Mouse (Mus musculus) embryonic fibroblast, embryonic 13.5 days (primary cell): ENCODE measurements around the gene Rab6b. TPM values are rescaled to one million over a fixed set of nuclear protein-coding genes. Genes with fewer than 3 reads are reported as not detected.

Experiments used
- H3K27ac ChIP-seq: 2 replicates; pipeline ENCODE4 v1.5.1; 2012; ENCODE audit warnings: low read length, control low read depth, inconsistent platforms; ENCODE audit not compliant: insufficient read depth
- H3K4me1 ChIP-seq: 2 replicates; pipeline ENCODE4 v1.6.1; 2011; ENCODE audit warnings: low read length; ENCODE audit not compliant: control insufficient read depth, insufficient read depth
- H3K4me3 ChIP-seq: 2 replicates; pipeline ENCODE4 v1.5.1; 2011; ENCODE audit warnings: mild to moderate bottlenecking, control low read depth, low read length; ENCODE audit not compliant: insufficient read depth
- CTCF ChIP-seq: IDR thresholded peaks from 2 replicates; pipeline ENCODE4 v1.5.1; 2011; ENCODE audit warnings: mild to moderate bottlenecking, control low read depth, low read length, moderate library complexity, borderline replicate concordance; ENCODE audit not compliant: insufficient read depth
- POLR2A ChIP-seq: IDR thresholded peaks from 2 replicates; pipeline ENCODE4 v1.6.1; 2011; ENCODE audit warnings: low read depth, mild to moderate bottlenecking, control low read depth, low read length, moderate library complexity
- polyA plus RNA-seq: library from polyadenylated mRNA; stranded (reverse); fragments of >200 nt; gene quantifications from 2 replicates; pipeline ENCODE4 v1.2.4, GENCODE M21; 2011; ENCODE audit warnings: low read depth; ENCODE audit not compliant: missing spikeins, insufficient read length

Rab6b gene
- polyA plus RNA-seq, 1 experiment = 1.7 TPM

DNA sequence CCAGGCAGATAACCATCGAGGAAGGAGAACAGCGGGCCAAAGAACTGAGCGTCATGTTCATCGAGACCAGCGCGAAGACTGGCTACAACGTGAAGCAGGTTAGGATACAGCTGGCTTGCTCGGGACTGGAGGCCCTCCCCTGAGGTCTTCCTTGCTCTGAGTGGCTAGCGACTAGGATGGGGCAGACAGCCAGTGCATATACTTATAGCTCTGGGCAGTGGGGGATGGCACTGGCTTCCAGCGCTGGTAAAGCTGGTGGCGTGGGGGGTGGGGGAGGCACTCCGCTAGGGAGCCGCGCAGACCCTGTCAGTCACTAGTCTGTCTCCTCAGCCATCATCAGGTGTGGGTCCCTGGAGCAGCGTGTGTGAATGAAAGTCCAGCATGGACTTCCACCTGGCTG, 52.2 kb downstream of the Rab6b start:
- no peak for TF ChIP-seq POLR2A
- no peak for TF ChIP-seq CTCF
- no peak overlapping the region for H3K4me3 ChIP-seq
- H3K27ac ChIP-seq = no peak overlapping the region
- no peaks in the 10 kb centered on the region for H3K4me1 ChIP-seq

DNA sequence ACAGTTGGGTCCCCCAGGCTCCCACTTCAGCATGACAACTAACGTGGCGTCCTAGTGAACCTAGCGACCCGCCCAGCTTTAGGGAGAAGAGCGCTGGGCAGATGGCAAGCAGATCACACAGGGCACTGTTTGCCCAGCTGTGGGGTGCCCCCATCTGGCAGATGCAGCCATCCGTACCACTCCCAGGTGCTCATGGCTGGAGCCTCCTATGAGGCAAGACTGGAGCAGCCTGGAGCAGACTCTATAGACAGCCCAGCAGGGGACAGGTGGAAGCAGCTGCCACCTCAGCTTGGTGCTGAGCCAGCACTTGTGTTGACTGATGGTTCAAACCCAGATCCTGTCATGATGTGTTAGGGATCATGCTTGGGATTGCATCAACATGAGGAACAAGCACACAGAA, 56.5 kb downstream of the Rab6b start:
- TF ChIP-seq CTCF = no peak
- TF ChIP-seq POLR2A = no peak
- H3K4me3 ChIP-seq = no peak overlapping the region
- H3K4me1 ChIP-seq = no peaks in the 10 kb centered on the region
- H3K27ac ChIP-seq = no peak overlapping the region

DNA sequence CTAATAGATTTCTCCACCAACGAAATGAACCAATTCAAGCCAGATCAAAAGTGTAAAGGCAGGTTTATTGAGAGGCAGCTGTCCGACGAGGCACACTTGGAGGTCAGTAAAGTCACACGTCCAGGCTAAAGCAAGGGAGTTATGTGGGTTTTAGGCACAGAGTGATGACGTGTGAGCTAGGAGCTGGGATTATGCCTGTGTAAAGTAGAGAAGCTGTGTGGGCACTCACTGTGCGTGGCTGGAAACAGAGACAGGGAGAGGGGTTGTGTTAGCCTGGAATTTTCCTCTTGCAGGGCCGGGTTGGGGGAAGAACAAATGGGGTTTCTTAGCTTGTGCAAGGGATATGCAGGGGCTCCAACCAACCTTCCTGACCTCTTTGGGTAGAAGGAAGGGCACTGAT, 57.2 kb downstream of the Rab6b start:
- no peak overlapping the region for H3K27ac ChIP-seq
- TF ChIP-seq POLR2A (no peak), CTCF (no peak)
- no peaks in the 10 kb centered on the region for H3K4me1 ChIP-seq
- no peak overlapping the region for H3K4me3 ChIP-seq

DNA sequence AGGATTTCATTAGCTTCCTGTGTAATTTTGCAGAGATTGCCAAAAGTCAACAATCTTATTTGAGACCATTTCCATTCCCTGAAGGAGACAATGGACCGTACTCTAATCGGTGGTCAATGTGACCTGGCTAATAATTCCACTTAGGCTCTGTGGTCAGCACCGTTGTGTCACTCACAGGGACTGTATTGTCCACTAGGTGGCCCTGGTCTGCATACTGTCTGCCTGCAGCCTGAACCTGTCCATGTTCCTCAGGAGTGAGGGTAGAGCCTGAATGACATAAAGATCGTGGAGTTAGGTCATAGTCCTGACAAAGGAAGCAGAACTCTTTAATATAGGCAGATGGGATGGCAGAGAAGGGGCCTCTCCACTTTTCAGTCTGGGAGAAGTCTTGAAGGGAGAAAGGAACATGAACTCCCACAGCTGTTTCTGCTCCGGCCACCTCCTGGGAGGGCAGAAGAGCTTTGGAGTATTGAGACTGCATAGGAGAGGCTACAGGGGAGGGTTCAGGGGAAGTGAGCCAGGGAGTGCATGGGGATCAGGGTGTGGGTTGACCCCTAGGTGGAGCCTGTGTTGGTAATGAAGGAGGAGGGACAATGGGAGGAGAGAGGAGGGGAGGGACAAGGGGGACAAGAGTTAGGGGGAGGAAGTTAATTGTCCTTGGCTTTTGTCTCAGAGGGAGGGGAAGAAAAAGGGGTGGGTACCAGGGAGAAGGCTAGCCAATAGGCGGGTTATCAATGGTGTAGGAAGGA, 63.4 kb downstream of the Rab6b start:
- H3K4me1 ChIP-seq = no peaks in the 10 kb centered on the region
- no peak for TF ChIP-seq POLR2A
- TF ChIP-seq CTCF = peak; percentile 52; the same call in 1 of the 2 replicates

GRCm38 (mm10) chr9:103175692-103176091, 64.1 kb downstream of the Rab6b start:
- no peaks in the 10 kb centered on the region for H3K4me1 ChIP-seq
- TF ChIP-seq POLR2A (no peak), CTCF (no peak)
- H3K4me3 ChIP-seq = no peak overlapping the region
- no peak overlapping the region for H3K27ac ChIP-seq

More for the DNA sequence above, 63.4 kb downstream of the Rab6b start:
- Histone ChIP-seq H3K4me3 (no peak overlapping the region), H3K27ac (no peak overlapping the region)

GRCm38 (mm10) chr9:103180303-103180702, 68.7 kb downstream of the Rab6b start:
- TF ChIP-seq CTCF (no peak), POLR2A (no peak)
- no peak overlapping the region for H3K4me3 ChIP-seq
- H3K4me1 ChIP-seq = no peaks in the 10 kb centered on the region
- H3K27ac ChIP-seq = no peak overlapping the region

DNA sequence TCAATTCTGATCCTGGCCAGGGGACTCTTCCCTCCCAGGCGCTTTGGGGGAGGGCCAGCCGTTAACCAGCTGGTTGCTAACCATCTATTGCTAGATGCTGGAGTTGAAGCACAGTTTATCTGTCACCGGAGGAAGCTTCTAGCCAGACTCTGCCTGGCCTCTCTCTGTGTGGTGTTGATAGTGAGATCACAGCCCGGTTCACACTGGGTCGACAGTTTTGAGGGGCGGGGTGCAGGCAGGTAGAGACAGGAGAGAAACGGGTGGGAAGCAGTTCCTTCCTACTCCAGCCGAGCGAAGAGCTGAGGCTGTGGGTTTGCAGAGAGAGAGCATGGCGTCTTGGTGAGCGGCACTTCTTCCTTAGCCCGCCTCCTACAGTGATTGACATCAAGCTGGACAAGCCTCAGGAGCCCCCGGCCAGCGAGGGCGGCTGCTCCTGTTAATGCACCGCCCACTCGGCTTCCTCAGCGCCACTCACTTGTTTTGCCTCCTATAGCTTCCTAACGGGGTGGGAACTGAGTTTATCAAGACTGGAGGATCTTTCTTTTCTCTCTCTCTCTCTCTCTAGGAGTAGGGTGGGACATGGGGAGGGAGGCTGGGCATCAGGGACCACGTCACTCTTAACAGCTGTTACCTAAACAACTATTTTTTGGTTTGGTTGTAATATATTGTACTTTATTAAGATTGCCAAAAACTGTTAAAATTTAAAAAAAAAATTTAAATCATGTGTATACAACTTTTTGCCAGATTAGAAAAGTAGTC, 69.4 kb downstream of the Rab6b start:
- TF ChIP-seq POLR2A (peak; percentile 76), CTCF (no peak)
- H3K4me1 ChIP-seq = no peaks in the 10 kb centered on the region
- H3K27ac ChIP-seq = no peak overlapping the region
- H3K4me3 ChIP-seq = peak overlapping the region; percentile 34

GRCm38 (mm10) chr9:103181886-103182285, 70.3 kb downstream of the Rab6b start:
- Histone ChIP-seq H3K27ac (no peak overlapping the region), H3K4me3 (no peak overlapping the region), H3K4me1 (no peaks in the 10 kb centered on the region)
- no peak for TF ChIP-seq CTCF
- no peak for TF ChIP-seq POLR2A

DNA sequence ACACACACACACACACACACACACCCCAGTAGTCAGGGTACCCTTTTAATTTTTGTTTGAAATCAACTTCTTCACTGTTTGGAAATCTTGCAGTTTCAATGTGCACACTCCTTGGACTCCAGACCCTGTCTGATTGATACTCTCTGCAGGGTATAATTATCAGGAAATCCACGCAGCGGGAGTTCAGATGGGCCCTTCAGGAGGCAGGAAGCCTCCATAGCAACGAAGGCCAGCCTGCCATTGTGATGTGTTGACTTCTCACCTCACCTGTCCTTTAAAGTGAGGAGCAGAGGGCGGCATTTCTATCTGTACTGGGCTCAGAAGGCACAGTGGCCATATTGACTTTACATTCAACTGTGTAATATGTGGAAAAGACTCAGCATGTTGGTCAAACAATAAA, 73.3 kb downstream of the Rab6b start:
- Histone ChIP-seq H3K4me3 (no peak overlapping the region), H3K27ac (no peak overlapping the region), H3K4me1 (no peaks in the 10 kb centered on the region)
- no peak for TF ChIP-seq POLR2A
- TF ChIP-seq CTCF = no peak

- no peak overlapping the region for H3K27ac ChIP-seq
- no peak for TF ChIP-seq CTCF
- TF ChIP-seq POLR2A = no peak
- no peaks in the 10 kb centered on the region for H3K4me1 ChIP-seq
- no peak overlapping the region for H3K4me3 ChIP-seq
Observed at GRCm38 (mm10) chr9:103185946-103186345, 74.4 kb downstream of the Rab6b start.
